Mouse (Mus musculus): ENCODE results near the gene Fsd2.

DNA sequence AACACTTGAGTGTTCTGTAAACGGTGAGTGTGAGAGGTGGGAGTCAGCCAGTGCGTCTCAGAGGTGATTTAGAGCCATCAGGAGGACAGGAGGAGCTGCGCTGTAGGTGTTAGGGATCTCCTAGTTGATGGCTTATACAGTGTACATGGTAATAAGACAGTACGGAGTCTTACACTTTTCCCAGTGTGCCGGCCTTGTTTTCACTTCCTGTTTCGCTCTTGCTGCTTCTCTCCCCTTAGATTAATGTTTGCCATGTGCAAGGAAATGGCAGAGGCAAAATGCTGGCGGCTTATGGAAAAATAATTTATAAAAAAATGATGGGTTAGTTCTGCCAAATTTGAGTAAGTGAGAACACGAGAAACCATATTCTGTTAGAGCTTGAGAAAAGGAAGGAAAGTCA is 37.8 kb downstream of the Fsd2 start:
- TF ChIP-seq CTCF (IDR thresholded peaks at IDR 0.05; ENCODE audit: control insufficient read depth, insufficient read depth, insufficient replicate concordance, low read depth, low read length) (no peak), POLR2A (IDR thresholded peaks at IDR 0.05; ENCODE audit: control insufficient read depth, low read depth, low read length) (no peak)
